ENCODE assay signal across 8 mouse cellular contexts in the genomic region with DNA sequence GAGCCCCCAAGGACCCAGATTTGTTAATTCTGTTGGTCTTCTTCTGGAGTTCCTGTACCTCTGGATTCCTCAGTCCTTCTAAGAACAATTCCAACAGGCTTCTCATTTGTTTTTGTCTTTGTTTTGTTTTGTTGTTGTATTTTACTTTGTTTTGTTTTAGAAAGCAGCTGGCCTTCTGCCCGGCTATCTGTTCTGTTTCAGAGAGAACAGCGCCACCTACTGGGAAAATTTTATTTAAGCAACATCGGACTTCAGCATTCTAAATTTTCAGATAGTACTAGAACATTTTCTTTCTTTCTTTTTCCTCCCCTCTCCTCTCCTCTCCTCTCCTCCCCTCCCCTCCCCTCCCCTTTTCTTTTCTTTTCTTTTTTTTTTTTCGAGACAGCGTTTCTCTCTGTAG.
DNase-seq lines count a peak whose midpoint lies in the region; ATAC-seq and TF ChIP-seq lines count a peak whose summit lies in the region.
"Had no signal": no experiment of that assay in that cellular context is flagged by ENCODE, and none has a peak within 500 bp of the region (broad histone marks: within the 10 kb centered on the region; RNA-seq: fewer than 3 reads in every experiment).

No protein-coding gene starts in this region.

- 9% methylated on average over 3 of the region's 5 CpGs for WGBS in kidney, postnatal 0 days
- WGBS in kidney, embryonic 15.5 days, result 10% methylated on average over 3 of the region's 5 CpGs
- WGBS in liver, embryonic 11.5 days, result 9% methylated on average over 3 of the region's 5 CpGs

- peak; percentile 72 for TF ChIP-seq CTCF in kidney, postnatal 0 days (IDR thresholded peaks at IDR 0.05; ENCODE audit: low read depth)

- in situ Hi-C loops in ES-E14 (cut with MboI; ENCODE audit: low sequenced_read_pairs in 2 of 2, unreplicated experiment in 2 of 2), result no loop called here

- no peak overlapping the region for H3K4me2 ChIP-seq in kidney, postnatal 0 days (ENCODE audit: low read length)
- no peak overlapping the region for H3K4me2 ChIP-seq in kidney, embryonic 15.5 days
- H3K4me2 ChIP-seq in liver, embryonic 11.5 days, result no peak overlapping the region

- no peak overlapping the region for H3K27ac ChIP-seq in kidney, postnatal 0 days
- no peak overlapping the region for H3K27ac ChIP-seq in kidney, embryonic 15.5 days
- no peak overlapping the region for H3K27ac ChIP-seq in ES-E14 (ENCODE audit: insufficient read depth, low read depth, low read length, poor library complexity, severe bottlenecking)
- H3K27ac ChIP-seq in liver, embryonic 11.5 days (ENCODE audit: low read depth, low read length), result peak overlapping the region; percentile 52; the same call in 1 of the 2 replicates
- H3K27ac ChIP-seq: macrophage had no signal

- no peaks in the 10 kb centered on the region for H3K4me1 ChIP-seq in kidney, postnatal 0 days (replicated peaks; ENCODE audit: insufficient read depth, low read length)
- no peaks in the 10 kb centered on the region for H3K4me1 ChIP-seq in kidney, embryonic 15.5 days
- peaks cover 0 to 4% of the 10 kb centered on the region in 2 experiments; a peak in 1 of 4 replicates for H3K4me1 ChIP-seq in ES-E14 (ENCODE audit: control insufficient read depth in 2 of 2, insufficient read depth in 2 of 2, low read length in 2 of 2, poor library complexity in 1 of 2)
- peaks cover 21% of the 10 kb centered on the region for H3K4me1 ChIP-seq in liver, embryonic 11.5 days (replicated peaks; ENCODE audit: control insufficient read depth, insufficient read depth, low read length)

- H3K36me3 ChIP-seq in kidney, postnatal 0 days (ENCODE audit: insufficient read depth, low read length), result no peaks in the 10 kb centered on the region
- no peaks in the 10 kb centered on the region for H3K36me3 ChIP-seq in kidney, embryonic 15.5 days
- H3K36me3 ChIP-seq in ES-E14 (ENCODE audit: control insufficient read depth, insufficient read depth, low read length, poor library complexity, severe bottlenecking), result no peaks in the 10 kb centered on the region
- H3K36me3 ChIP-seq in liver, embryonic 11.5 days (ENCODE audit: control insufficient read depth, insufficient read depth, low read length), result no peaks in the 10 kb centered on the region

- peak; percentile 90 for DNase-seq in kidney, postnatal 0 days (ENCODE audit: low spot score)
- peak; percentile 50 for DNase-seq in ES-E14 (ENCODE audit: low read depth, low spot score)
- peak; percentile 5 for DNase-seq in adrenal gland, postnatal 25 days
- peak; percentile 29 for DNase-seq in gastrocnemius, postnatal 14 days
- no peak for DNase-seq in liver, embryonic 11.5 days (ENCODE audit: low spot score)
- peak; percentile 25 for DNase-seq in yolk sac, embryonic 10.5 days (ENCODE audit: low spot score)

- H3K4me3 ChIP-seq in kidney, postnatal 0 days (replicated peaks; ENCODE audit: low read depth, low read length), result no peak overlapping the region
- H3K4me3 ChIP-seq in kidney, embryonic 15.5 days (replicated peaks), result no peak overlapping the region
- no peak overlapping the region for H3K4me3 ChIP-seq in ES-E14 (ENCODE audit: insufficient read depth in 1 of 2, low read depth in 1 of 2, low read length in 2 of 2, poor library complexity in 1 of 2, severe bottlenecking in 1 of 2)
- H3K4me3 ChIP-seq in liver, embryonic 11.5 days (ENCODE audit: low read depth, low read length), result no peak overlapping the region

- no peak overlapping the region for H3K9ac ChIP-seq in kidney, postnatal 0 days (ENCODE audit: low read depth, low read length)
- H3K9ac ChIP-seq in kidney, embryonic 15.5 days, result no peak overlapping the region
- no peak overlapping the region for H3K9ac ChIP-seq in ES-E14 (ENCODE audit: insufficient read depth, low read depth, low read length, poor library complexity, severe bottlenecking)
- peak overlapping the region; percentile 8; the same call in 1 of the 2 replicates for H3K9ac ChIP-seq in liver, embryonic 11.5 days (ENCODE audit: low read depth, low read length)

- intact Hi-C loops in gastrocnemius, postnatal 14 days (cut with DNase I; ENCODE audit: low total_unique reads), result no loop called here

- no peaks in the 10 kb centered on the region for H3K9me3 ChIP-seq in kidney, postnatal 0 days (replicated peaks; ENCODE audit: low read length)
- no peaks in the 10 kb centered on the region for H3K9me3 ChIP-seq in kidney, embryonic 15.5 days (replicated peaks)
- H3K9me3 ChIP-seq in ES-E14 (ENCODE audit: control insufficient read depth, insufficient read depth, low read depth, low read length), result no peaks in the 10 kb centered on the region
- no peaks in the 10 kb centered on the region for H3K9me3 ChIP-seq in liver, embryonic 11.5 days (ENCODE audit: control insufficient read depth, low read length)

- ATAC-seq in kidney, postnatal 0 days (replicated peaks; ENCODE audit: low FRiP score, low read depth), result no peak
- ATAC-seq in kidney, embryonic 15.5 days (replicated peaks; ENCODE audit: low FRiP score), result no peak
- no peak for ATAC-seq in liver, embryonic 11.5 days (replicated peaks; ENCODE audit: low FRiP score)

- H3K27me3 ChIP-seq in kidney, postnatal 0 days (ENCODE audit: insufficient read depth, low read length), result no peaks in the 10 kb centered on the region
- no peaks in the 10 kb centered on the region for H3K27me3 ChIP-seq in kidney, embryonic 15.5 days
- H3K27me3 ChIP-seq in liver, embryonic 11.5 days (replicated peaks; ENCODE audit: control insufficient read depth, insufficient read depth, low read length), result no peaks in the 10 kb centered on the region

TF ChIP-seq in ES-E14, 5 proteins besides CTCF, POLR2A, EP300 and RAD21:
- TF ChIP-seq ZNF384 (IDR thresholded peaks at IDR 0.05; ENCODE audit: low read depth, low read length), result no peak
- no peak for TF ChIP-seq HCFC1 (IDR thresholded peaks at IDR 0.05; ENCODE audit: borderline replicate concordance, insufficient read depth, low read length)
- no peak for TF ChIP-seq ZC3H11A (IDR thresholded peaks at IDR 0.05; ENCODE audit: borderline replicate concordance, low read depth, low read length)
- TF ChIP-seq CHD2 (IDR thresholded peaks at IDR 0.05; ENCODE audit: low read depth, low read length), result no peak
- TF ChIP-seq MAFK (IDR thresholded peaks at IDR 0.05; ENCODE audit: insufficient read depth, low read depth, low read length), result no peak
TF ChIP-seq in ES-E14: peak in this region for 0.
